Mouse (Mus musculus) bone marrow macrophage, adult 2 months (primary cell): Measurements from ENCODE around the gene Card10.

ENCODE experiments used
- CTCF ChIP-seq: IDR thresholded peaks from 2 replicates; pipeline ENCODE4 v1.5.1; 2012; ENCODE audit warnings: low read depth, mild to moderate bottlenecking, low read length, moderate library complexity
- POLR2A ChIP-seq: IDR thresholded peaks from 2 replicates; pipeline ENCODE4 v1.6.1; 2012; ENCODE audit warnings: mild to moderate bottlenecking, low read depth, low read length, borderline replicate concordance

GRCm38 (mm10) chr15:78726697-78727096 lies 76.1 kb downstream of the Card10 start:
- TF ChIP-seq CTCF (no peak), POLR2A (no peak)
